Mouse (Mus musculus): ENCODE results near the gene D930007J09Rik.

DNA sequence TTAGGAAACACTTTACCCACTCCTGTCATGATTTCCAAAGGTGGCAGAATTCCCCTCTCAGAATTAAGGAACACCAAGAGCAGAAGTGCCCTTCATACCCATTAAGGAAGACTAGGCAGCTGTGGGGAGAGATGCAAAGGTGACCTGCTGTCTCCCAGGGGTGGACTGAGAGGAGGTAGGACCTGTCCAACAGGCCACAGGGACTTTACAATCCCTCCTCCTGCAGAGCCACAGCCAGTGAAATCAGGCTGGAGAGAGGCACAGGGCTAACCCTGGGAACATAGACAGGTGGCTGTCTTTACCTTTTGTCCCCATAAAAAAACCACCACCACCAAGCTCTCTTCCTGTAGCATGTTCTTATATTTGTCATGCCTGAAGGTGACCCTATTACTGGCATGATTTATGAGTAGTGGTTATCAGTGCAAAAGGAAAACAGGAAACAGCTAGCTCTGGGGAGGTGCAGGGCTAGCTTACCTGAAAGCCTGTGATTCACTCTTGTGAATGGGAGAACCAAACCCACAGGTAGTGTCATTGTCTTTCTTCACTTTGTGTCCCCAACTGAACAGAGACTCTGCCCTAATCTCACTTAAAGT, 47.0 kb upstream of the D930007J09Rik start:
- no peak for TF ChIP-seq CTCF (conservative IDR thresholded peaks at IDR 0.05; ENCODE audit: low read length)
- TF ChIP-seq NANOG (IDR thresholded peaks at IDR 0.05; ENCODE audit: borderline replicate concordance, low read length) = no peak
- TF ChIP-seq POU5F1 (IDR thresholded peaks at IDR 0.05; ENCODE audit: borderline replicate concordance, low read length) = no peak
